Mouse (Mus musculus) forebrain, embryonic 14.5 days (tissue): Measurements from ENCODE around the gene Crispld2. TPM values are rescaled to one million over a fixed set of nuclear protein-coding genes. Genes with fewer than 3 reads are reported as not detected.

Source experiments
- ATAC-seq: fragments of 200-750 bp; cut with Nextera tagmentation; 2 replicates; pipeline ENCODE4 v1.8.0; 2017; ENCODE audit warnings: mild to moderate bottlenecking, moderate library complexity
- DNase-seq: peaks from one replicate; pipeline ENCODE4 v3.0.0-alpha.2; 2015; ENCODE audit warnings: low spot score
- H3K27ac ChIP-seq: fragments of 300-500 bp; sonication (generic); 2 replicates; pipeline ENCODE4 v1.5.1; 2014; ENCODE audit warnings: low read depth, mild to moderate bottlenecking, control low read depth, low read length, moderate library complexity
- H3K27me3 ChIP-seq: fragments of 300-500 bp; sonication (generic); replicated peaks from 2 replicates; pipeline ENCODE4 v1.6.1; 2014; ENCODE audit warnings: low read length, control low read depth, mixed read lengths; ENCODE audit not compliant: control insufficient read depth, insufficient read depth
- H3K36me3 ChIP-seq: fragments of 300-500 bp; sonication (generic); 2 replicates; pipeline ENCODE4 v1.6.1; 2014; ENCODE audit warnings: low read length, control low read depth; ENCODE audit not compliant: control insufficient read depth, insufficient read depth
- H3K4me1 ChIP-seq: fragments of 300-500 bp; sonication (generic); 2 replicates; pipeline ENCODE4 v1.6.1; 2014; ENCODE audit warnings: antibody characterized with exemption, low read length, control low read depth; ENCODE audit not compliant: control insufficient read depth, insufficient read depth
- H3K4me2 ChIP-seq: fragments of 300-500 bp; sonication (generic); 2 replicates; pipeline ENCODE4 v1.6.1; 2014; ENCODE audit warnings: mild to moderate bottlenecking, control low read depth, low read length
- H3K4me3 ChIP-seq: fragments of 300-500 bp; sonication (generic); 2 replicates; pipeline ENCODE4 v1.5.1; 2014; ENCODE audit warnings: low read depth, low read length, control low read depth
- H3K9ac ChIP-seq: fragments of 300-500 bp; sonication (generic); 2 replicates; pipeline ENCODE4 v1.6.1; 2014; ENCODE audit warnings: mild to moderate bottlenecking, low read length, control low read depth, moderate library complexity
- H3K9me3 ChIP-seq: fragments of 300-500 bp; sonication (generic); replicated peaks from 2 replicates; pipeline ENCODE4 v1.6.1; 2016; ENCODE audit warnings: low read length, control low read depth, mixed read lengths; ENCODE audit not compliant: control insufficient read depth
- WGBS: fragments of 180-500 bp; shearing (Covaris S2); extraction: QIAGEN DNeasy Blood & Tissue Kit; methylation state at CpG from one replicate; pipeline ENCODE4 v1.1.7; 2014; 5-methylcytosine and 5-hydroxymethylcytosine counted together
- polyA plus RNA-seq: library from polyadenylated mRNA; unstranded; fragments of >200 nt; fragmentation: Nextera tagmentation; extraction: Ambion mirVana; gene quantifications from 2 replicates; pipeline ENCODE4 v1.2.1, GENCODE M21; 2014

Crispld2 gene
- polyA plus RNA-seq, 1 experiment from 2014 or later: 0.79 TPM

DNA sequence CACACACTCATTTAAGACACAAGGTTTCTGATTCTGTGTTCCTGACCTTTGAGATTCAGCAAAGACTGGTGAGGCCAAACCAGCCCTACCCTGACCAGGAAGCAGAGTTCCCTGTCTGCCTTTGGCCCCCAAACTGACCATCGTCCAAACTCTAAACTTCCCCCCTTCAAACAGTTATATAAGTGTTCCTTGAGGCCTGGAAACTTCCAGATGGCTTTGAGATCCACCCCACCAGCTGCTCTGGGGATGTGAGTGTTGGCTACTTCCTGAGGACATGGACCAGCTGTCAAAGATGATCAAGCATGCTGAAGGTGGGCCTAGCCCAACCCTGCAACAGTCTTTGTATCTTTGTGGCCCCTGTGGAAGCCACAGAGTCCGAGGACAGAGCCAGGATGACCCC is 64.8 kb downstream of the Crispld2 start:
- no peak overlapping the region for H3K9ac ChIP-seq
- no peaks in the 10 kb centered on the region for H3K9me3 ChIP-seq
- H3K27ac ChIP-seq: no peak overlapping the region
- ATAC-seq: no peak
- H3K4me1 ChIP-seq: no peaks in the 10 kb centered on the region
- WGBS: 83% methylated on average over 2 of the region's 2 CpGs
- H3K36me3 ChIP-seq: no peaks in the 10 kb centered on the region
- H3K4me3 ChIP-seq: no peak overlapping the region
- DNase-seq: no peak
- no peaks in the 10 kb centered on the region for H3K27me3 ChIP-seq
- H3K4me2 ChIP-seq: no peak overlapping the region

DNA sequence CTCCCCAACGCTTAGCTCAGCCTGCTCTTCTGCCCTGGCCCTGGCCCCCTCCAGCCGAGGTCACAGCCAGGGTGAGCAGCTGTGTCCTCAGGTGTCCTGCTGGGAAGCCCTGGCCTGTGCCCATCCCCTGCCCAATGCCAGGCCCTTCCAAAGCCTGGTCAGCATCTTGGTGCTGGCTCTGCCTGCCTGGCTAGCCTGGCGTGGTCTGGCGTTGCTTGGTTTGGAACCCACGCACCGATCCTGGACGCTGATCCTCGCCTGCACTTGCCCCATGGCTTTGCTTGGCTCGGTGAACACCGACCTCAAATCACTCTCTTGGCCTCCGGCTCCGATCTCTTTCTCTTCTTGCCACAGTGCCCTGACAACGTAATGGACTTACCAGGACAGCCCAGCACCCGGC is 70.5 kb downstream of the Crispld2 start:
- Histone ChIP-seq H3K36me3 (no peaks in the 10 kb centered on the region), H3K4me1 (no peaks in the 10 kb centered on the region), H3K9ac (no peak overlapping the region), H3K27me3 (no peaks in the 10 kb centered on the region), H3K4me3 (no peak overlapping the region), H3K9me3 (no peaks in the 10 kb centered on the region), H3K27ac (no peak overlapping the region), H3K4me2 (no peak overlapping the region)
- 88% methylated on average over 14 of the region's 14 CpGs for WGBS
- DNase-seq: no peak
- ATAC-seq: no peak

DNA sequence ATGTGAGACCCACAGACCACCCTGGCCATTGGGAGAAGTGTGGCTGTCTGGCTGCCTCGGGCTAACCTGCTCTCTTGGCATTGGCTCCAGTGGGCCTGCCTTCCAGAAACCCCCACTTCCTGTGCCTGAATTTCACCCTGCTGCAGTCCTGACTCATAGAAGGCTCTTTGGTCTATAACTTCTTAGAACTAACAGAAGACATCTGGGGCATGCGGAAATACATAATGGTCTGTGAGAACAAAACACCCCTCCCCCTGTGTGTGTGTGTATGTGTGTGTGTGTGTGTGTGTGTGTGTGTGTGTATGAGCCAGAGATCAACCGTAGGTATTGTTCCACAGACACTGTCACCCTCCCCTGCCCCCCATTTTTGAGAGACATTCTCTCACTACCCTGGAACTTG is 71.1 kb downstream of the Crispld2 start:
- no peak overlapping the region for H3K4me2 ChIP-seq
- H3K9ac ChIP-seq: no peak overlapping the region
- no peak overlapping the region for H3K27ac ChIP-seq
- no peaks in the 10 kb centered on the region for H3K27me3 ChIP-seq
- ATAC-seq: no peak
- DNase-seq: no peak
- no peaks in the 10 kb centered on the region for H3K9me3 ChIP-seq
- H3K4me3 ChIP-seq: no peak overlapping the region
- no peaks in the 10 kb centered on the region for H3K4me1 ChIP-seq
- H3K36me3 ChIP-seq: no peaks in the 10 kb centered on the region
- 80% methylated on average over 3 of the region's 3 CpGs for WGBS

DNA sequence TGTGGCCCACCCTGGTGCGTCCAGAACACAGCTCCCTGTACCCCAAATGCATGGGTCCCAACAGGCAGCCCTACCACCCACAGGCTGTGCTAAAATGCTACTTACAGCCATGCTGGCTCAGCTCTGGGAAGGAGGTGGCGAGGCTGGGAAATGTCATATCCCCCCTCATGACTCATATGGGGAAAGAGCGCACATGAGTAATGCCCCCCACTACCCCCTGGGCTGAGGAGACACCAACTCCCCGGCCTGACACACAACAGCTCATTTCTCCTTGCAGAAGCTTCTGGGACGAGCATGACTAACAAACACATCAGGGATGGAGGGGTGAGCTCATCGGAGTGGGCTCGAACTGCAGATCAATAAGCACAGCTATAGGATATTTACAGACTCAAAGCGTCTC is 73.4 kb downstream of the Crispld2 start:
- Histone ChIP-seq H3K27ac (no peak overlapping the region), H3K36me3 (no peaks in the 10 kb centered on the region), H3K4me2 (no peak overlapping the region), H3K4me1 (no peaks in the 10 kb centered on the region), H3K4me3 (no peak overlapping the region), H3K9me3 (no peaks in the 10 kb centered on the region), H3K9ac (no peak overlapping the region), H3K27me3 (no peaks in the 10 kb centered on the region)
- ATAC-seq (no peak), DNase-seq (no peak)
- WGBS: 90% methylated on average over 8 of the region's 8 CpGs

DNA sequence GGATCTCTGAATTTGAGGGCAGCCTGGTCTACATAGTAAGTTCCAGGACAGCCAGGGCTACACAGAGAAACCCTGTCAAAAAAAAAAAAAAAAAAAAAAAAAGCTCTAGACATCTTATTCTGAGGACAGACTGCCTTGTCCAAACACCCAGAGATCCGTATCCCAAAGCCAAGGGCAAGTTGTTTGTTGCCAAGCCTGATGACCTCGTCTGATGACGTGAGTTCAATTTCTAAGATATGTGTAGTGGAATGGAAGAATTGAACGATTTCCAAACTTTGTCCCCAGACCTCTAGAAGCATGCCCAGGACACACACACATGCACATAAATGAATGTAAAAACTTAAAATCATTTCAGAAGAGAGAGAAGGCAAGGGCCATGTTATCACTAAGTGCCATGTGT is 74.0 kb downstream of the Crispld2 start:
- Histone ChIP-seq H3K9me3 (no peaks in the 10 kb centered on the region), H3K4me1 (no peaks in the 10 kb centered on the region), H3K27me3 (no peaks in the 10 kb centered on the region), H3K4me3 (no peak overlapping the region), H3K4me2 (no peak overlapping the region), H3K9ac (no peak overlapping the region), H3K27ac (no peak overlapping the region), H3K36me3 (no peaks in the 10 kb centered on the region)
- WGBS: 81% methylated on average over 4 of the region's 4 CpGs
- DNase-seq (no peak), ATAC-seq (no peak)

DNA sequence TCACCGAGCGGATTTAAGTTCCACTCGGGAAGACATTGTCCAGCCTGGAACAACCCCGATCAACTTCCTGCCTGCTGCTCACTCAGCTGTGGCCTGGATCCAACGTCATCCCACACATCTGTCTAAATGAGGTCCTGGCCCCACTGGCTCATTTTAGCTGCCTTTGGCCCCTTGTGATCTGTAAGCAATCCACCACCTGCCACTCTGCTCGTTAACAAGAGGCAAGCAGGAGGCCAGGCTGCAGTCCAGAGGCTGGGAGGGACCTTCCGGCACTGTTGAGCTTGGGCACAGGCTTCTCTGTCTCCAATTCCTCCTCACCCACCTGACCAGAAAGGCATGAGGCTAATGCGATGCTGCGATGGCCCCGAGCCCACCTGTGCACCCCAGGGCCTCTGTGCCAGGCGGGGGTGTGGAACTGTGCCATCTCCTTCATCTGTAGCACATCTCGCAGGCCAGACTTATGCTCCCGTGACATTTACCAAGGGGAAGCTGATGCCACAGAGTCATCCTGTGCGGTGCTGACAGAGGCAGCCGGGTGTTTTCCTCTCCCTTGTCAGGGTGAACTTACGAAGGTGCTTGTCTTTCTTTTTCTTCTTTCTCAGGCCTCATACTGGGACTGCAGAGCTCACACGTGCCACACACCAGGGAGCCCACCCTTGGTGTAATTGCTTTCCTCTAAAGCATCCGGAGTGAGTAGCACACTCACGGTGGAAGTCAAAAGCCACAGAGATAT is 75.9 kb downstream of the Crispld2 start:
- Histone ChIP-seq H3K4me3 (no peak overlapping the region), H3K27ac (no peak overlapping the region), H3K27me3 (no peaks in the 10 kb centered on the region), H3K4me1 (no peaks in the 10 kb centered on the region), H3K9me3 (no peaks in the 10 kb centered on the region), H3K4me2 (no peak overlapping the region), H3K36me3 (no peaks in the 10 kb centered on the region), H3K9ac (no peak overlapping the region)
- WGBS: 58% methylated on average over 19 of the region's 19 CpGs
- no peak for ATAC-seq
- DNase-seq: no peak

DNA sequence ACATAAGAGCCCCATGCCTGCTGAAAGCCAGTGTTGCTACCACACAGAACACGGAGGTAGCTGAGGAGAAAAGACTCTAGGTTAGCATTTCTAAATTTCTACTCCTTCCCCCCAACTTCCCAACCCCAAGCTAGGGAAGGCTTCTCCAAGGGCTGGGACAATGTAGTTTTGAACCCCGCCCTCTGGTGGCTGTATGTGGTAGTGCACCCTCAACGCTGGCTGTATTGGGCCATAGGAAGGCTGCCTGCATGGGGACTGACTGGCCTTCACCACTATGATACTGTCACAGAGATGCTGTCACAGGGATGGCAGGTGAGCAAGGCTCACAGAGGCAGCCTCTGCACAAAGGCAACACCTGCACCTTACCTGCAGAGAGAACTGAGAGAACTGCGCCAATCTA is 79.4 kb downstream of the Crispld2 start:
- Histone ChIP-seq H3K4me2 (no peak overlapping the region), H3K27me3 (no peaks in the 10 kb centered on the region), H3K4me1 (no peaks in the 10 kb centered on the region), H3K9me3 (no peaks in the 10 kb centered on the region), H3K27ac (no peak overlapping the region), H3K4me3 (no peak overlapping the region), H3K36me3 (no peaks in the 10 kb centered on the region), H3K9ac (no peak overlapping the region)
- peak; percentile 82 for DNase-seq
- 25% methylated on average over 4 of the region's 4 CpGs for WGBS
- ATAC-seq: peak; percentile 75

DNA sequence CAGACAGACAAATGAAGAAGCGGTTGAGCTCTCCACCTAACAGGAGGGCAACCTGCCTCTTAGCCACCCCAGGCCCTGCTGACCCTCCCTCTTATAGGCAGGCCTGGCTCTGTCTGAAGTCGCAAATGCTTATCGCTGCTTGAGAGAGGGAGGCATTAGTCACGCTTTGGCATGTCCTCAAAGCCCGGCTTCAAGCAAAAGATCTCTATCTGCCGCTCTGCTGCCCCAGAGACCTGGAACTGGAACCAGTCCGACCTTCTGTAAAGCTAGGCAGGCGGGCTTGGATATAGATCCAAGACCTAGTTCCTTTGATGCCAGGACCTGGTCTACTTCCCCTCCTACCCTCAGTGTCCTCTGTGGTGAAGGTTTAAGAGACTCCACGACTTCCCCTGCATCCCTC is 80.0 kb downstream of the Crispld2 start:
- WGBS: 87% methylated on average over 9 of the region's 9 CpGs
- no peaks in the 10 kb centered on the region for H3K4me1 ChIP-seq
- H3K27me3 ChIP-seq: no peaks in the 10 kb centered on the region
- DNase-seq (no peak), ATAC-seq (no peak)
- no peak overlapping the region for H3K4me3 ChIP-seq
- no peak overlapping the region for H3K27ac ChIP-seq
- no peak overlapping the region for H3K9ac ChIP-seq
- H3K9me3 ChIP-seq: no peaks in the 10 kb centered on the region
- no peak overlapping the region for H3K4me2 ChIP-seq
- H3K36me3 ChIP-seq: no peaks in the 10 kb centered on the region

DNA sequence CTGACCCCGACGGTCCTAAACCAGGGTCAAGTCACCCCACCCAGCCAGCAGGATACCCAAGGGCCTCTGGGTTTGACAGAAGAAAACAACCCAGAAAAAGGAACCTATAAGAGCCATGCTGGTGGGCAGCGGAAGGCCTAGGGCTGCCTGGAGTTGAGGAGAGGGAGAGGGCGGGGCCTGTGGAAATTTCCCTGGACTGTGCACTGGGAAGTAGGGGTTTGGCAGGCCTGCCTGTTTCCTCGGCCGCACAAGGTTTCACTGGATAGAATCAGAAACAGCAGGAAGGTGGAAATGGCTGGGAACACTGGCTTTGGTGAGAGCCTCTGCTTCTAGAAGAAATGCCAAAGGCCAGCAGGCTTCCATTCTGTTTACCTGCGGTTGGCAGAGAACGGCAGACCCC is 80.6 kb downstream of the Crispld2 start:
- Histone ChIP-seq H3K27ac (no peak overlapping the region), H3K4me2 (no peak overlapping the region), H3K4me3 (no peak overlapping the region), H3K9ac (no peak overlapping the region), H3K4me1 (no peaks in the 10 kb centered on the region), H3K9me3 (no peaks in the 10 kb centered on the region), H3K27me3 (no peaks in the 10 kb centered on the region), H3K36me3 (no peaks in the 10 kb centered on the region)
- ATAC-seq (no peak), DNase-seq (no peak)
- 84% methylated on average over 8 of the region's 8 CpGs for WGBS
